Mouse (Mus musculus): ENCODE data around the gene Heg1. TPM values are rescaled to one million over a fixed set of nuclear protein-coding genes. Genes with fewer than 3 reads are reported as not detected.
A peak's percentile ranks its signal among the peaks of the same experiment; 100 is the strongest.

Heg1 gene
- total and polyA plus RNA-seq, 3 experiments: 40.8 to 77.1 (median 67.2) TPM

GRCm38 (mm10) chr16:33797860-33798259 is 113.7 kb downstream of the Heg1 start:
- TF ChIP-seq CTCF (conservative IDR thresholded peaks at IDR 0.05 in 1 of 2, IDR thresholded peaks at IDR 0.05 in 1 of 2; ENCODE audit: low read depth in 2 of 2, low read length in 2 of 2): peak; percentile 73 to 79
- TF ChIP-seq ZNF384 (IDR thresholded peaks at IDR 0.05; ENCODE audit: low read depth, low read length): no peak
- 0 out of 2 replicates have a peak, but pooled peaks have one; percentile 22 for TF ChIP-seq IRF4 (IDR thresholded peaks at IDR 0.05; ENCODE audit: low read depth, low read length)
- TF ChIP-seq RCOR1 (conservative IDR thresholded peaks at IDR 0.05; ENCODE audit: low read depth, low read length): no peak
- no peak for TF ChIP-seq EP300 (IDR thresholded peaks at IDR 0.05; ENCODE audit: low read length)
- TF ChIP-seq RAD21 (IDR thresholded peaks at IDR 0.05; ENCODE audit: low read depth, low read length): peak; percentile 66
- TF ChIP-seq SIN3A (IDR thresholded peaks at IDR 0.05; ENCODE audit: low read length): no peak
- TF ChIP-seq SMC3 (IDR thresholded peaks at IDR 0.05; ENCODE audit: low read depth, low read length): peak; percentile 74
- Histone ChIP-seq H3K4me1 (ENCODE audit: control insufficient read depth in 1 of 2, insufficient read depth in 2 of 2) (0 out of 4 replicates have a peak, but pooled peaks cover 0 to 2% of the 10 kb centered on the region in 2 experiments), H3K27ac (ENCODE audit: insufficient read depth, low read depth) (no peak overlapping the region), H3K9me3 (replicated peaks; ENCODE audit: low read length) (no peaks in the 10 kb centered on the region), H3K4me3 (replicated peaks in 1 of 3; ENCODE audit: low read depth in 2 of 3, low read length in 2 of 3, poor library complexity in 1 of 3) (no peak overlapping the region), H3K27me3 (replicated peaks) (peaks cover 5% of the 10 kb centered on the region), H3K36me3 (replicated peaks in 1 of 2; ENCODE audit: control insufficient read depth in 1 of 2, insufficient read depth in 1 of 2, low read length in 1 of 2) (no peaks in the 10 kb centered on the region), H3K79me2 (replicated peaks; ENCODE audit: control insufficient read depth, extremely low read depth, insufficient read depth, poor library complexity, severe bottlenecking) (no peaks in the 10 kb centered on the region), H3K9ac (ENCODE audit: insufficient read depth, low read depth) (no peak overlapping the region), H3K4me2 (ENCODE audit: insufficient read depth, low read depth, poor library complexity, severe bottlenecking) (no peak overlapping the region)
- DNase-seq (ENCODE audit: extremely low read depth): peak; percentile 44
- dilution Hi-C loops (cut with MboI; ENCODE audit: extremely low pct_ligation_motif_present, extremely low pct_unique_long_range_greater_than_20kb, low sequenced_read_pairs) (no loop called here), in situ Hi-C loops (cut with MboI; ENCODE audit: low pct_ligation_motif_present, low pct_unique_long_range_greater_than_20kb, low sequenced_read_pairs) (no loop called here)

- in situ Hi-C loops (cut with MboI; ENCODE audit: low pct_ligation_motif_present, low pct_unique_long_range_greater_than_20kb, low sequenced_read_pairs) (no loop called here), dilution Hi-C loops (cut with MboI; ENCODE audit: extremely low pct_ligation_motif_present, extremely low pct_unique_long_range_greater_than_20kb, low sequenced_read_pairs) (no loop called here)
- no peak overlapping the region for H3K4me2 ChIP-seq (ENCODE audit: insufficient read depth, low read depth, poor library complexity, severe bottlenecking)
- H3K27ac ChIP-seq (ENCODE audit: insufficient read depth, low read depth): no peak overlapping the region
- H3K79me2 ChIP-seq (replicated peaks; ENCODE audit: control insufficient read depth, extremely low read depth, insufficient read depth, poor library complexity, severe bottlenecking): no peaks in the 10 kb centered on the region
- TF ChIP-seq SMC3 (IDR thresholded peaks at IDR 0.05; ENCODE audit: low read depth, low read length) (peak; percentile 70), EP300 (IDR thresholded peaks at IDR 0.05; ENCODE audit: low read length) (no peak), MYC (IDR thresholded peaks at IDR 0.05; ENCODE audit: low read depth, low read length) (no peak), KAT2A (IDR thresholded peaks at IDR 0.05; ENCODE audit: insufficient replicate concordance, low read length) (no peak), RAD21 (IDR thresholded peaks at IDR 0.05; ENCODE audit: low read depth, low read length) (peak; percentile 56), USF2 (conservative IDR thresholded peaks at IDR 0.05; ENCODE audit: low read depth, low read length) (no peak), GABPA (IDR thresholded peaks at IDR 0.05; ENCODE audit: insufficient replicate concordance, low read depth, low read length) (no peak), TBP (conservative IDR thresholded peaks at IDR 0.05; ENCODE audit: low read depth, low read length) (no peak), JUN (IDR thresholded peaks at IDR 0.05; ENCODE audit: insufficient read depth, low read depth, low read length) (no peak), CHD1 (IDR thresholded peaks at IDR 0.05; ENCODE audit: low read depth, low read length) (no peak), CHD2 (IDR thresholded peaks at IDR 0.05; ENCODE audit: low read length) (no peak), SIN3A (IDR thresholded peaks at IDR 0.05; ENCODE audit: low read length) (no peak), MAFK (IDR thresholded peaks at IDR 0.05; ENCODE audit: insufficient replicate concordance, low read length) (no peak), ZNF384 (IDR thresholded peaks at IDR 0.05; ENCODE audit: low read depth, low read length) (no peak), IRF4 (IDR thresholded peaks at IDR 0.05; ENCODE audit: low read depth, low read length) (no peak), PAX5 (IDR thresholded peaks at IDR 0.05; ENCODE audit: low read length) (no peak), USF1 (IDR thresholded peaks at IDR 0.05; ENCODE audit: low read depth, low read length) (no peak), CTCF (conservative IDR thresholded peaks at IDR 0.05 in 1 of 2, IDR thresholded peaks at IDR 0.05 in 1 of 2; ENCODE audit: low read depth in 2 of 2, low read length in 2 of 2) (peak in 1 of 2 experiments; percentile 67; a peak in 2 of 4 replicates), MAZ (IDR thresholded peaks at IDR 0.05; ENCODE audit: low read depth, low read length) (no peak)
- H3K4me1 ChIP-seq (ENCODE audit: control insufficient read depth in 1 of 2, insufficient read depth in 2 of 2): no peaks in the 10 kb centered on the region
- peak; percentile 41 for DNase-seq (ENCODE audit: extremely low read depth)
- peaks cover 5% of the 10 kb centered on the region for H3K9me3 ChIP-seq (replicated peaks; ENCODE audit: low read length)
- no peak overlapping the region for H3K4me3 ChIP-seq (replicated peaks in 1 of 3; ENCODE audit: low read depth in 2 of 3, low read length in 2 of 3, poor library complexity in 1 of 3)
- no peaks in the 10 kb centered on the region for H3K27me3 ChIP-seq (replicated peaks)
- H3K9ac ChIP-seq (ENCODE audit: insufficient read depth, low read depth): no peak overlapping the region
- H3K36me3 ChIP-seq (replicated peaks in 1 of 2; ENCODE audit: control insufficient read depth in 1 of 2, insufficient read depth in 1 of 2, low read length in 1 of 2): no peaks in the 10 kb centered on the region
These were observed 125.8 kb downstream of the Heg1 start for GRCm38 (mm10) chr16:33810002-33810401.

Measured in CH12.LX (cell line).